Mouse (Mus musculus) monocyte, adult 5-6 weeks (primary cell): ENCODE results near the gene Grb2. TPM values are rescaled to one million over a fixed set of nuclear protein-coding genes. Genes with fewer than 3 reads are reported as not detected.

ENCODE experiments used
- ATAC-seq: fragments of 153-309, 156-312 bp; replicated peaks from 2 replicates; pipeline ENCODE4 v1.8.0; 2017; ENCODE audit warnings: mild to moderate bottlenecking; ENCODE audit not compliant: low TSS enrichment, insufficient number of reproducible peaks, severe bottlenecking, poor library complexity, low FRiP score
- total RNA-seq: library from RNA; stranded (forward); fragments of 200-1000, 200-491, 200-594 nt; gene quantifications from 3 replicates; pipeline ENCODE4 v1.2.3, GENCODE M21; 2017

The Grb2 gene
- total RNA-seq, 1 experiment from 2014 or later, result 56.7 TPM

- ATAC-seq, result peak; percentile 34; the same call in 1 of the 2 replicates
These were observed 16.4 kb downstream of the Grb2 start for GRCm38 (mm10) chr11:115691976-115692375.

- ATAC-seq, result no peak
These were observed 16.9 kb downstream of the Grb2 start for GRCm38 (mm10) chr11:115691511-115691910.

GRCm38 (mm10) chr11:115691013-115691412 lies 17.4 kb downstream of the Grb2 start:
- no peak for ATAC-seq

GRCm38 (mm10) chr11:115690356-115690755 lies 18.0 kb downstream of the Grb2 start:
- ATAC-seq, result no peak

- ATAC-seq, result no peak
These were observed 19.1 kb downstream of the Grb2 start for GRCm38 (mm10) chr11:115689137-115689915.

- no peak for ATAC-seq
These were observed 22.0 kb downstream of the Grb2 start for GRCm38 (mm10) chr11:115686369-115686768.

GRCm38 (mm10) chr11:115685954-115686353 lies 22.4 kb downstream of the Grb2 start:
- ATAC-seq, result no peak

- ATAC-seq, result no peak
These were observed 23.5 kb downstream of the Grb2 start for GRCm38 (mm10) chr11:115684877-115685276.

GRCm38 (mm10) chr11:115683326-115683725 lies 25.1 kb downstream of the Grb2 start:
- no peak for ATAC-seq

GRCm38 (mm10) chr11:115682411-115682810 lies 26.0 kb downstream of the Grb2 start:
- no peak for ATAC-seq

GRCm38 (mm10) chr11:115679554-115680238 lies 28.7 kb downstream of the Grb2 start:
- ATAC-seq, result no peak

GRCm38 (mm10) chr11:115678861-115679260 lies 29.5 kb downstream of the Grb2 start:
- no peak for ATAC-seq

- no peak for ATAC-seq
These were observed 30.9 kb downstream of the Grb2 start for GRCm38 (mm10) chr11:115677511-115677910.

GRCm38 (mm10) chr11:115676738-115677137 lies 31.7 kb downstream of the Grb2 start:
- ATAC-seq, result peak; percentile 66

- ATAC-seq, result no peak
These were observed 34.0 kb downstream of the Grb2 start for GRCm38 (mm10) chr11:115674235-115674865.

GRCm38 (mm10) chr11:115673471-115674234 lies 34.7 kb downstream of the Grb2 start:
- no peak for ATAC-seq

GRCm38 (mm10) chr11:115672226-115672987 lies 36.0 kb downstream of the Grb2 start:
- no peak for ATAC-seq

- ATAC-seq, result no peak; the same call in 1 of the 2 replicates
These were observed 37.8 kb downstream of the Grb2 start for GRCm38 (mm10) chr11:115670451-115671050.
